24 mouse cellular contexts compared by ENCODE assay signal in genomic region chr13:81109676-81110075, GRCm38 (mm10).
A peak's percentile ranks its signal among the peaks of the same experiment; 100 is the strongest.
DNase-seq lines count a peak whose midpoint lies in the region; ATAC-seq lines count a peak whose summit lies in the region.
"Had no signal": no experiment of that assay in that cellular context is flagged by ENCODE, and none has a peak within 500 bp of the region (broad histone marks: within the 10 kb centered on the region; RNA-seq: fewer than 3 reads in every experiment).

No protein-coding gene starts in this region.

- no peak overlapping the region for H3K4me2 ChIP-seq in embryonic facial prominence, embryonic 11.5 days (ENCODE audit: low read depth, low read length)
- H3K4me2 ChIP-seq in kidney, embryonic 16.5 days (replicated peaks; ENCODE audit: low read depth, low read length), result no peak overlapping the region
- H3K4me2 ChIP-seq in forebrain, embryonic 11.5 days (ENCODE audit: low read depth, low read length, severe bottlenecking), result no peak overlapping the region
- H3K4me2 ChIP-seq: limb, embryonic 12.5 days; midbrain, embryonic 12.5 days; neural tube, embryonic 13.5 days had no signal

- no peak overlapping the region for H3K27ac ChIP-seq in embryonic facial prominence, embryonic 11.5 days (replicated peaks; ENCODE audit: low read depth, low read length)
- no peak overlapping the region for H3K27ac ChIP-seq in embryonic facial prominence, embryonic 10.5 days (replicated peaks)
- H3K27ac ChIP-seq in kidney, embryonic 16.5 days (ENCODE audit: low read length), result no peak overlapping the region
- H3K27ac ChIP-seq in forebrain, embryonic 11.5 days (ENCODE audit: low read depth, low read length), result no peak overlapping the region
- H3K27ac ChIP-seq: heart, embryonic 10.5 days; liver, embryonic 14.5 days; midbrain, embryonic 12.5 days; neural tube, embryonic 13.5 days had no signal

- no peaks in the 10 kb centered on the region for H3K36me3 ChIP-seq in embryonic facial prominence, embryonic 11.5 days (replicated peaks; ENCODE audit: control insufficient read depth, insufficient read depth, low read depth, low read length)
- no peaks in the 10 kb centered on the region for H3K36me3 ChIP-seq in embryonic facial prominence, embryonic 10.5 days (replicated peaks)
- H3K36me3 ChIP-seq in kidney, embryonic 16.5 days (ENCODE audit: insufficient read depth, low read length), result no peaks in the 10 kb centered on the region
- no peaks in the 10 kb centered on the region for H3K36me3 ChIP-seq in forebrain, embryonic 11.5 days (ENCODE audit: control insufficient read depth, insufficient read depth, low read length)
- H3K36me3 ChIP-seq: heart, embryonic 10.5 days; limb, embryonic 12.5 days; midbrain, embryonic 12.5 days; neural tube, embryonic 13.5 days had no signal

- H3K4me3 ChIP-seq in embryonic facial prominence, embryonic 11.5 days (ENCODE audit: low read depth, low read length), result no peak overlapping the region
- no peak overlapping the region for H3K4me3 ChIP-seq in embryonic facial prominence, embryonic 10.5 days
- no peak overlapping the region for H3K4me3 ChIP-seq in kidney, embryonic 16.5 days (ENCODE audit: low read length)
- H3K4me3 ChIP-seq in forebrain, embryonic 11.5 days (ENCODE audit: low read depth, low read length), result no peak overlapping the region
- H3K4me3 ChIP-seq: heart, embryonic 10.5 days; limb, embryonic 12.5 days; midbrain, embryonic 12.5 days; neural tube, embryonic 13.5 days had no signal

- no peaks in the 10 kb centered on the region for H3K4me1 ChIP-seq in embryonic facial prominence, embryonic 11.5 days (ENCODE audit: control insufficient read depth, insufficient read depth, low read length)
- no peaks in the 10 kb centered on the region for H3K4me1 ChIP-seq in embryonic facial prominence, embryonic 10.5 days
- peaks cover 5% of the 10 kb centered on the region; the same call in 1 of the 2 replicates for H3K4me1 ChIP-seq in kidney, embryonic 16.5 days (ENCODE audit: insufficient read depth, low read length)
- no peaks in the 10 kb centered on the region for H3K4me1 ChIP-seq in forebrain, embryonic 11.5 days (replicated peaks; ENCODE audit: control insufficient read depth, insufficient read depth, low read length)
- H3K4me1 ChIP-seq: midbrain, embryonic 12.5 days; neural tube, embryonic 13.5 days had no signal

- H3K9me3 ChIP-seq in embryonic facial prominence, embryonic 11.5 days (replicated peaks; ENCODE audit: control insufficient read depth, low read length), result no peaks in the 10 kb centered on the region
- H3K9me3 ChIP-seq in embryonic facial prominence, embryonic 10.5 days, result no peaks in the 10 kb centered on the region
- no peaks in the 10 kb centered on the region for H3K9me3 ChIP-seq in kidney, embryonic 16.5 days (ENCODE audit: low read length)
- H3K9me3 ChIP-seq in forebrain, embryonic 11.5 days (ENCODE audit: control insufficient read depth, low read length), result no peaks in the 10 kb centered on the region
- H3K9me3 ChIP-seq: heart, embryonic 10.5 days; limb, embryonic 12.5 days; midbrain, embryonic 12.5 days; neural tube, embryonic 13.5 days had no signal

- no peak overlapping the region for H3K9ac ChIP-seq in embryonic facial prominence, embryonic 11.5 days (replicated peaks; ENCODE audit: low read length)
- no peak overlapping the region for H3K9ac ChIP-seq in kidney, embryonic 16.5 days (replicated peaks; ENCODE audit: low read length)
- H3K9ac ChIP-seq in forebrain, embryonic 11.5 days (ENCODE audit: low read length), result no peak overlapping the region
- H3K9ac ChIP-seq: limb, embryonic 12.5 days; liver, embryonic 14.5 days; midbrain, embryonic 12.5 days; neural tube, embryonic 13.5 days had no signal

- no peak for ATAC-seq in embryonic facial prominence, embryonic 11.5 days (replicated peaks; ENCODE audit: insufficient number of reproducible peaks, low FRiP score, low TSS enrichment, low read depth)
- ATAC-seq in kidney, embryonic 16.5 days (ENCODE audit: low FRiP score, low TSS enrichment), result no peak
- ATAC-seq in common myeloid progenitor, adult 5-6 weeks (replicated peaks; ENCODE audit: low read depth, poor library complexity, severe bottlenecking), result 0 out of 2 replicates have a peak, but pooled peaks have one; percentile 22
- ATAC-seq in megakaryocyte progenitor cell, adult 5-6 weeks (replicated peaks; ENCODE audit: poor library complexity), result peak; percentile 65
- ATAC-seq in forebrain, embryonic 11.5 days (replicated peaks; ENCODE audit: low FRiP score), result no peak
- ATAC-seq: CD4-positive, CD25-positive, alpha-beta regulatory T cell, adult 4 months; forebrain, embryonic 16.5 days; Patski had no signal

- WGBS in embryonic facial prominence, embryonic 11.5 days, result 71% methylated on average over 6 of the region's 6 CpGs
- 73% methylated on average over 6 of the region's 6 CpGs for WGBS in embryonic facial prominence, embryonic 10.5 days
- 53% methylated on average over 6 of the region's 6 CpGs for WGBS in kidney, embryonic 16.5 days
- 90% methylated on average over 6 of the region's 6 CpGs for WGBS in forebrain, embryonic 11.5 days

- DNase-seq in embryonic facial prominence, embryonic 11.5 days (ENCODE audit: low spot score), result peak; percentile 38
- no peak for DNase-seq in embryonic facial prominence, embryonic 10.5 days (ENCODE audit: low spot score)
- DNase-seq in kidney, postnatal 10 days, result peak; percentile 16
- no peak for DNase-seq in cerebellum, adult 9-11 months
- no peak for DNase-seq in forebrain, embryonic 11.5 days (ENCODE audit: low spot score)
- DNase-seq: adrenal gland, adult 8-10 months; cerebellum, postnatal 14 days; heart, postnatal 10 days; kidney, adult 11 months; kidney, postnatal 25 days; lung, postnatal 14 days; spleen, adult 18-20 months; thymus, adult 2 months had no signal

- H3K27me3 ChIP-seq in embryonic facial prominence, embryonic 11.5 days (ENCODE audit: control insufficient read depth, insufficient read depth, low read length), result no peaks in the 10 kb centered on the region
- H3K27me3 ChIP-seq in embryonic facial prominence, embryonic 10.5 days (replicated peaks; ENCODE audit: low read depth, poor library complexity, severe bottlenecking), result no peaks in the 10 kb centered on the region
- no peaks in the 10 kb centered on the region for H3K27me3 ChIP-seq in kidney, embryonic 16.5 days (ENCODE audit: insufficient read depth, low read length)
- H3K27me3 ChIP-seq in forebrain, embryonic 11.5 days (ENCODE audit: control insufficient read depth, insufficient read depth, low read length), result no peaks in the 10 kb centered on the region
- H3K27me3 ChIP-seq: limb, embryonic 12.5 days; midbrain, embryonic 12.5 days; neural tube, embryonic 13.5 days; Patski had no signal

Comparison
In these comparisons a context has a peak if more than half of its experiments do, and no peak if none do; other contexts are left out.
1. DNase-seq: peak in embryonic facial prominence, embryonic 11.5 days (single experiment) and kidney, postnatal 10 days (single experiment); none in embryonic facial prominence, embryonic 10.5 days (single experiment), cerebellum, adult 9-11 months (single experiment) and forebrain, embryonic 11.5 days (single experiment).
2. ATAC-seq: peak in common myeloid progenitor, adult 5-6 weeks (single experiment) and megakaryocyte progenitor cell, adult 5-6 weeks (single experiment); none in embryonic facial prominence, embryonic 11.5 days (single experiment), kidney, embryonic 16.5 days (single experiment) and forebrain, embryonic 11.5 days (single experiment).